Mouse (Mus musculus) liver, adult 2 months (tissue): ENCODE results near the gene AW822073. TPM values are rescaled to one million over a fixed set of nuclear protein-coding genes. Genes with fewer than 3 reads are reported as not detected.

ENCODE experiments used
- DNase-seq: peaks from one replicate; pipeline ENCODE4 v3.0.0-alpha.2; 2011; ENCODE audit warnings: low read depth, low spot score; ENCODE audit errors: extremely low read depth
- H3K27ac ChIP-seq: fragments of 200-500 bp; replicated peaks from 2 replicates; pipeline ENCODE4 v1.5.1; 2012; ENCODE audit warnings: low read depth, mild to moderate bottlenecking, control low read depth, inconsistent platforms, low read length; ENCODE audit not compliant: insufficient read depth
- H3K27me3 ChIP-seq: fragments of 200-500 bp; 2 replicates; pipeline ENCODE4 v1.6.1; 2012; ENCODE audit warnings: mild to moderate bottlenecking, moderate library complexity, low read length, inconsistent platforms; ENCODE audit not compliant: control insufficient read depth, insufficient read depth
- H3K36me3 ChIP-seq: fragments of 200-500 bp; 2 replicates; pipeline ENCODE4 v1.6.1; 2012; ENCODE audit warnings: low read length, inconsistent platforms; ENCODE audit not compliant: control insufficient read depth, insufficient read depth
- H3K4me1 ChIP-seq: fragments of 200-500 bp; 2 replicates; pipeline ENCODE4 v1.6.1; 2011; ENCODE audit warnings: low read length; ENCODE audit not compliant: control insufficient read depth, insufficient read depth
- H3K4me3 ChIP-seq: fragments of 200-500 bp; 2 replicates; pipeline ENCODE4 v1.5.1; 2011; ENCODE audit warnings: low read depth, mild to moderate bottlenecking, control low read depth, low read length, moderate library complexity; ENCODE audit not compliant: insufficient read depth
- H3K79me2 ChIP-seq: fragments of 200-500 bp; 2 replicates; pipeline ENCODE4 v1.6.1; 2012; ENCODE audit warnings: inconsistent platforms, mild to moderate bottlenecking, low read length, moderate library complexity; ENCODE audit not compliant: control insufficient read depth, insufficient read depth
- H3K9ac ChIP-seq: fragments of 200-500 bp; 2 replicates; pipeline ENCODE4 v1.6.1; 2012; ENCODE audit warnings: low read depth, mild to moderate bottlenecking, control low read depth, inconsistent platforms, low read length
- CTCF ChIP-seq: fragments of 200-500 bp; IDR thresholded peaks from 2 replicates; pipeline ENCODE4 v1.5.1; 2011; ENCODE audit warnings: low read depth, low read length, control low read depth
- POLR2A ChIP-seq: fragments of 200-500 bp; IDR thresholded peaks from 2 replicates; pipeline ENCODE4 v1.6.1; 2011; ENCODE audit warnings: low read length, control low read depth; ENCODE audit not compliant: insufficient read depth; ENCODE audit errors: extremely low read depth
- WGBS: fragments of 180-500 bp; shearing (Covaris S2); methylation state at CpG from one replicate; pipeline ENCODE4 v1.1.7; 2018; 5-methylcytosine and 5-hydroxymethylcytosine counted together
- polyA plus RNA-seq: library from polyadenylated mRNA; depleted of rRNA; stranded (reverse); fragments of >200 nt; gene quantifications from 2 replicates; pipeline ENCODE4 v1.2.3, GENCODE M21; 2012
- total RNA-seq: library from RNA; depleted of rRNA; stranded (reverse); fragments of >200 nt; gene quantifications from 2 replicates; pipeline ENCODE4 v1.2.3, GENCODE M21; 2014

Gene AW822073
- total and polyA plus RNA-seq, 2 experiments: not detected

GRCm38 (mm10) chr10:58220726-58221125, 4.0 kb downstream of the AW822073 start:
- TF ChIP-seq CTCF (no peak), POLR2A (no peak)
- 82% methylated on average over 6 of the region's 6 CpGs for WGBS
- Histone ChIP-seq H3K9ac (no peak overlapping the region), H3K4me1 (no peaks in the 10 kb centered on the region), H3K79me2 (no peaks in the 10 kb centered on the region), H3K4me3 (no peak overlapping the region), H3K36me3 (no peaks in the 10 kb centered on the region), H3K27me3 (no peaks in the 10 kb centered on the region; the same call in 1 of the 2 replicates), H3K27ac (no peak overlapping the region)
- DNase-seq: no peak

- TF ChIP-seq CTCF (no peak), POLR2A (no peak)
- no peak overlapping the region for H3K27ac ChIP-seq
- no peak overlapping the region for H3K4me3 ChIP-seq
- no peaks in the 10 kb centered on the region for H3K4me1 ChIP-seq
- no peaks in the 10 kb centered on the region for H3K79me2 ChIP-seq
- DNase-seq: no peak
- 79% methylated on average over 3 of the region's 3 CpGs for WGBS
- H3K27me3 ChIP-seq: no peaks in the 10 kb centered on the region; the same call in 1 of the 2 replicates
- no peaks in the 10 kb centered on the region for H3K36me3 ChIP-seq
- H3K9ac ChIP-seq: no peak overlapping the region
These were observed 7.4 kb downstream of the AW822073 start for GRCm38 (mm10) chr10:58217366-58217765.

GRCm38 (mm10) chr10:58215353-58215752, 9.4 kb downstream of the AW822073 start:
- DNase-seq: no peak
- TF ChIP-seq CTCF (no peak), POLR2A (no peak)
- Histone ChIP-seq H3K27ac (no peak overlapping the region), H3K4me3 (no peak overlapping the region), H3K36me3 (no peaks in the 10 kb centered on the region), H3K4me1 (no peaks in the 10 kb centered on the region), H3K27me3 (no peaks in the 10 kb centered on the region; the same call in 1 of the 2 replicates), H3K9ac (no peak overlapping the region), H3K79me2 (no peaks in the 10 kb centered on the region)
- 74% methylated on average over 1 of the region's 1 CpGs for WGBS

- H3K79me2 ChIP-seq: no peaks in the 10 kb centered on the region
- 77% methylated on average over 5 of the region's 5 CpGs for whole genome bisulfite sequencing
- TF ChIP-seq CTCF: no peak
- TF ChIP-seq POLR2A: no peak
- no peak for DNase-seq
- H3K27ac ChIP-seq: no peak overlapping the region
- H3K4me3 ChIP-seq: no peak overlapping the region
- no peaks in the 10 kb centered on the region for H3K4me1 ChIP-seq
- H3K9ac ChIP-seq: no peak overlapping the region
- H3K27me3 ChIP-seq: no peaks in the 10 kb centered on the region; the same call in 1 of the 2 replicates
- H3K36me3 ChIP-seq: no peaks in the 10 kb centered on the region
These were observed 9.8 kb downstream of the AW822073 start for GRCm38 (mm10) chr10:58214934-58215333.

GRCm38 (mm10) chr10:58214497-58214896, 10.2 kb downstream of the AW822073 start:
- TF ChIP-seq POLR2A: no peak
- TF ChIP-seq CTCF: no peak
- Histone ChIP-seq H3K27me3 (no peaks in the 10 kb centered on the region; the same call in 1 of the 2 replicates), H3K27ac (no peak overlapping the region), H3K9ac (no peak overlapping the region), H3K36me3 (no peaks in the 10 kb centered on the region), H3K4me3 (no peak overlapping the region), H3K4me1 (no peaks in the 10 kb centered on the region), H3K79me2 (no peaks in the 10 kb centered on the region)
- DNase-seq: no peak

- Histone ChIP-seq H3K27me3 (no peaks in the 10 kb centered on the region; the same call in 1 of the 2 replicates), H3K27ac (no peak overlapping the region), H3K4me3 (no peak overlapping the region), H3K9ac (no peak overlapping the region), H3K79me2 (no peaks in the 10 kb centered on the region), H3K36me3 (no peaks in the 10 kb centered on the region), H3K4me1 (no peaks in the 10 kb centered on the region)
- TF ChIP-seq CTCF: no peak
- TF ChIP-seq POLR2A: no peak
- 72% methylated on average over 7 of the region's 7 CpGs for WGBS
- no peak for DNase-seq
These were observed 12.5 kb downstream of the AW822073 start for GRCm38 (mm10) chr10:58212230-58212629.

GRCm38 (mm10) chr10:58211213-58211612, 13.5 kb downstream of the AW822073 start:
- Histone ChIP-seq H3K9ac (no peak overlapping the region), H3K79me2 (no peaks in the 10 kb centered on the region), H3K4me1 (no peaks in the 10 kb centered on the region), H3K4me3 (no peak overlapping the region), H3K27ac (no peak overlapping the region), H3K36me3 (no peaks in the 10 kb centered on the region), H3K27me3 (peaks cover 3% of the 10 kb centered on the region; the same call in 1 of the 2 replicates)
- 82% methylated on average over 2 of the region's 2 CpGs for WGBS
- TF ChIP-seq CTCF (no peak), POLR2A (no peak)
- DNase-seq: no peak
